Mouse (Mus musculus): ENCODE measurements around the gene Slc25a45. TPM values are rescaled to one million over a fixed set of nuclear protein-coding genes. Genes with fewer than 3 reads are reported as not detected.

Slc25a45 gene
- polyA plus RNA-seq, 1 experiment = 57.9 TPM

DNA sequence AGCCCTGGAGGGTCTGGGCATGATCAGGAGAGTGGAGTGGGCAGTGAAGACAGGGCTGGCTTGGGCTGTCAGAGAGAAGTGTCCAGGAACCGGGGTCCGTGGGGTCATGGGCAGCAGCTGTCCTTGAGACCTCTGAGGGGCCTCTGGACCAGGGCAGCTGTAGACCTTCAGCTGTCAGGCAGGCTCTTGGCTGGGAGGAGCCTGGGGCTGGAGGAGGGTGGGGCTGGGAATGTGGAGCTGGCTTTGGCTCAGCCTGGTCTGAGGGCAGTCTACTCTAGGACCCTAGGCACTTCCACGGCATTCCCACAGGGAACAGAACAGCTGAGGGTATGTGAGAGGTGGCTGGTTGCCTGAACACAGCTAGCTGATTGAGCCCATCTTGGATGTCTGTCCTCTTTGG is 57.7 kb downstream of the Slc25a45 start:
- Histone ChIP-seq H3K36me3 (ENCODE audit: control insufficient read depth, insufficient read depth, low read length) (no peaks in the 10 kb centered on the region), H3K27me3 (ENCODE audit: control insufficient read depth, insufficient read depth, low read length) (no peaks in the 10 kb centered on the region), H3K27ac (ENCODE audit: control insufficient read depth, insufficient read depth, low read length) (no peak overlapping the region), H3K4me1 (replicated peaks; ENCODE audit: control insufficient read depth, insufficient read depth, low read length) (peaks cover 3% of the 10 kb centered on the region; the same call in 1 of the 2 replicates), H3K4me3 (ENCODE audit: control insufficient read depth, insufficient read depth, low read length) (no peak overlapping the region)
- WGBS = 83% methylated on average over 3 of the region's 3 CpGs
- no peak for TF ChIP-seq POLR2A (IDR thresholded peaks at IDR 0.05; ENCODE audit: control insufficient read depth, extremely low read depth, insufficient read depth, low read length, poor library complexity)
- no peak for TF ChIP-seq CTCF (IDR thresholded peaks at IDR 0.05; ENCODE audit: borderline replicate concordance, control insufficient read depth, extremely low read depth, insufficient read depth, low read length, poor library complexity)
- DNase-seq = no peak

Other genes starting within 250 kb of the Slc25a45 start
- 112 and 142 TPM in 2 replicates for gene Rela, start 240.3 kb upstream of the Slc25a45 start, polyA plus RNA-seq (2012; rRNA removed)
- gene Sipa1, start 214.1 kb upstream of the Slc25a45 start, polyA plus RNA-seq (2012; rRNA removed) = 267 and 301 TPM in 2 replicates
- gene Map3k11, start 189.1 kb upstream of the Slc25a45 start, polyA plus RNA-seq (2012; rRNA removed) = 141 and 144 TPM in 2 replicates
- 421 and 455 TPM in 2 replicates for gene Pcnx3, start 188.9 kb upstream of the Slc25a45 start, polyA plus RNA-seq (2012; rRNA removed)
- gene Kcnk7, start 173.4 kb upstream of the Slc25a45 start, polyA plus RNA-seq (2012; rRNA removed) = 0.97 and 1.0 TPM in 2 replicates
- gene Ehbp1l1, start 151.5 kb upstream of the Slc25a45 start, polyA plus RNA-seq (2012; rRNA removed) = 55.6 and 61.8 TPM in 2 replicates
- 300 and 312 TPM in 2 replicates for gene Fam89b, start 148.2 kb upstream of the Slc25a45 start, polyA plus RNA-seq (2012; rRNA removed)
- 29.5 and 37.7 TPM in 2 replicates for gene Ltbp3, start 136.9 kb upstream of the Slc25a45 start, polyA plus RNA-seq (2012; rRNA removed)
- 107 and 113 TPM in 2 replicates for gene Scyl1, start 106.4 kb upstream of the Slc25a45 start, polyA plus RNA-seq (2012; rRNA removed)
- gene Frmd8, start 2.5 kb upstream of the Slc25a45 start, polyA plus RNA-seq (2012; rRNA removed) = 121 and 129 TPM in 2 replicates
- 4.0 and 4.7 TPM in 2 replicates for gene Tigd3, start 16.3 kb downstream of the Slc25a45 start, polyA plus RNA-seq (2012; rRNA removed)
- 175 and 194 TPM in 2 replicates for gene Dpf2, start 35.2 kb downstream of the Slc25a45 start, polyA plus RNA-seq (2012; rRNA removed)
- 5.1 and 5.8 TPM in 2 replicates for gene Cdc42ep2, start 47.0 kb downstream of the Slc25a45 start, polyA plus RNA-seq (2012; rRNA removed)
- gene Pola2, start 86.4 kb downstream of the Slc25a45 start, polyA plus RNA-seq (2012; rRNA removed) = 115 and 120 TPM in 2 replicates
- 0.06 and 0.20 TPM in 2 replicates for gene Slc22a20, start 108.3 kb downstream of the Slc25a45 start, polyA plus RNA-seq (2012; rRNA removed)
- gene Capn1, start 138.1 kb downstream of the Slc25a45 start, polyA plus RNA-seq (2012; rRNA removed) = 98.2 and 101 TPM in 2 replicates
- 77.1 and 83.7 TPM in 2 replicates for gene Syvn1, start 168.8 kb downstream of the Slc25a45 start, polyA plus RNA-seq (2012; rRNA removed)
- 28.8 and 29.4 TPM in 2 replicates for gene Mrpl49, start 180.0 kb downstream of the Slc25a45 start, polyA plus RNA-seq (2012; rRNA removed)
- gene Fau, start 180.0 kb downstream of the Slc25a45 start, polyA plus RNA-seq (2012; rRNA removed) = 2,283 and 2,588 TPM in 2 replicates
- gene Znhit2, start 183.4 kb downstream of the Slc25a45 start, polyA plus RNA-seq (2012; rRNA removed) = 69.6 and 80.8 TPM in 2 replicates
- gene Tm7sf2, start 190.6 kb downstream of the Slc25a45 start, polyA plus RNA-seq (2012; rRNA removed) = 35.8 and 42.0 TPM in 2 replicates
- 145 and 163 TPM in 2 replicates for gene Vps51, start 199.4 kb downstream of the Slc25a45 start, polyA plus RNA-seq (2012; rRNA removed)
- 0.70 and 1.5 TPM in 2 replicates for gene Tmem262, start 202.2 kb downstream of the Slc25a45 start, polyA plus RNA-seq (2012; rRNA removed)
- gene Gm28374, start 204.4 kb downstream of the Slc25a45 start, polyA plus RNA-seq (2012; rRNA removed) = 0.65 and 0.84 TPM in 2 replicates
- 145 and 147 TPM in 2 replicates for gene Zfpl1, start 207.1 kb downstream of the Slc25a45 start, polyA plus RNA-seq (2012; rRNA removed)
- gene Cdca5, start 207.2 kb downstream of the Slc25a45 start, polyA plus RNA-seq (2012; rRNA removed) = 22.1 and 28.8 TPM in 2 replicates
- gene AC131692.1, start 216.6 kb downstream of the Slc25a45 start, polyA plus RNA-seq (2012; rRNA removed) = 0.57 and 0.66 TPM in 2 replicates
- gene Naaladl1, start 228.0 kb downstream of the Slc25a45 start, polyA plus RNA-seq (2012; rRNA removed) = 1.8 and 2.1 TPM in 2 replicates
- gene Sac3d1, start 240.8 kb downstream of the Slc25a45 start, polyA plus RNA-seq (2012; rRNA removed) = 71.3 and 90.1 TPM in 2 replicates

All from thymus, adult 2 months (tissue).